Mouse (Mus musculus) forebrain, embryonic 13.5 days (tissue): Measurements from ENCODE around the gene Smoc1. TPM values are rescaled to one million over a fixed set of nuclear protein-coding genes. Genes with fewer than 3 reads are reported as not detected.

Source experiments
- ATAC-seq: fragments of 200-750 bp; cut with Nextera tagmentation; 2 replicates; pipeline ENCODE4 v1.8.0; 2017
- H3K27ac ChIP-seq: fragments of 300-500 bp; sonication (generic); 2 replicates; pipeline ENCODE4 v1.5.1; 2015; ENCODE audit warnings: inconsistent platforms, mild to moderate bottlenecking, moderate library complexity
- H3K27me3 ChIP-seq: fragments of 300-500 bp; sonication (generic); 2 replicates; pipeline ENCODE4 v1.6.1; 2015; ENCODE audit warnings: mild to moderate bottlenecking, inconsistent platforms
- H3K36me3 ChIP-seq: fragments of 300-500 bp; sonication (generic); 2 replicates; pipeline ENCODE4 v1.6.1; 2015; ENCODE audit warnings: mild to moderate bottlenecking, inconsistent platforms; ENCODE audit not compliant: poor library complexity, severe bottlenecking
- H3K4me1 ChIP-seq: fragments of 300-500 bp; sonication (generic); 2 replicates; pipeline ENCODE4 v1.6.1; 2015; ENCODE audit warnings: inconsistent platforms
- H3K4me2 ChIP-seq: fragments of 300-500 bp; sonication (generic); 2 replicates; pipeline ENCODE4 v1.6.1; 2015; ENCODE audit warnings: inconsistent platforms, mild to moderate bottlenecking, moderate library complexity
- H3K4me3 ChIP-seq: fragments of 300-500 bp; sonication (generic); 2 replicates; pipeline ENCODE4 v1.5.1; 2015; ENCODE audit warnings: mild to moderate bottlenecking, inconsistent platforms
- H3K9ac ChIP-seq: fragments of 300-500 bp; sonication (generic); 2 replicates; pipeline ENCODE4 v1.6.1; 2015; ENCODE audit warnings: mild to moderate bottlenecking, inconsistent platforms
- H3K9me3 ChIP-seq: fragments of 300-500 bp; sonication (generic); replicated peaks from 2 replicates; pipeline ENCODE4 v1.6.1; 2016; ENCODE audit warnings: inconsistent platforms
- WGBS: fragments of 180-500 bp; shearing (Covaris S2); methylation state at CpG from one replicate; pipeline ENCODE4 v1.1.7; 2015; 5-methylcytosine and 5-hydroxymethylcytosine counted together
- polyA plus RNA-seq: library from polyadenylated mRNA; unstranded; fragments of >200 nt; fragmentation: Nextera tagmentation; extraction: Ambion mirVana; gene quantifications from 2 replicates; pipeline ENCODE4 v1.2.1, GENCODE M21; 2015

The Smoc1 gene
- polyA plus RNA-seq, 1 experiment from 2014 or later, result 6.4 TPM

DNA sequence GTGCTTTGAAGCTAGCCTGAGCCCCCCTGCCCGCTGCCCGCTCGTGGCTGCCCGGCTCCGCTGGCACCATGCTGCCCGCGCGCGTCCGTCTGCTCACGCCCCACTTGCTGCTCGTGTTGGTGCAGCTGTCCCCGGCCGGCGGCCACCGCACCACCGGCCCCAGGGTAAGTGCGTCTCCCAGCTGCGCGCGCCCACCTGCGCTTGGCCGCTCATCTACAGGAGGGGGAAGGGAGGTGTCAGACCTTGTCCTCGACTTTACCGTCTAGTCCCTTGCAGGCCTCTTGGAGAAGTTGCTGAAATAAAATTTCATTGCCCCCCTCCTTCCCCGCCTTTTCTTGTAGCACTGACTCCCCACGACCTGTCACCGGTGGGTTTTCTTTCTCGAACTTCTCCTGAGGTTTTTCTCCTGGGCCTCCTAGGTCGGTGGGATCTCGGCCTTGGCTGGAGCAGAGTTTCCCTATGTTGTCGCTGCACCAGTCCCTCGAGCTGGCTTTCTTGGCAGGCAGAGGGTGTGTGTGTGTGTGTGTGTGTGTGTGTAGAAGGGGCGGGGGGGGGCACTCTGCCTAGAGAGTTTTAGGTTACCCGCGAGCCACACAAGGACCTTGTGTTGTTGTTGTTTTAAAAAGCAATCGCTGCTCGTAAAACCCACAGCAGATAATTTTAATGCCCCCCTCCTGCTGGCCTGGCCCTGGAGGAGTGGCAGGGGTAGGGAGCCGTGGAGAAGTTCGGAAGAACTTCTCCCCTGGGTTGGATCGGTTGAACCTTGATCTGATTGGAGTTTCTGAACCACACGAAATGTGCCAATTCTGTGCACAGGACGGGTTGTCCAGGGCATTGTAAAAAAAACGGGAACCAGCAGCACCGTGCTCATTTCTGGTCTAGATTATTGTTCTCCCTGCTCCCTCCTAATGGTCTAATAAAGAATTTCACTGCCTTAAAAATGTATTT, 661 bp downstream of the Smoc1 start:
- Histone ChIP-seq H3K27ac (no peak overlapping the region), H3K4me3 (peak overlapping the region; percentile 66), H3K27me3 (peaks cover 29% of the 10 kb centered on the region), H3K9ac (peak overlapping the region; percentile 73), H3K4me2 (peak overlapping the region; percentile 99), H3K4me1 (peaks cover 18% of the 10 kb centered on the region), H3K36me3 (no peaks in the 10 kb centered on the region), H3K9me3 (no peaks in the 10 kb centered on the region)
- 3% methylated on average over 32 of the region's 45 CpGs for WGBS
- ATAC-seq, result peak; percentile 80

DNA sequence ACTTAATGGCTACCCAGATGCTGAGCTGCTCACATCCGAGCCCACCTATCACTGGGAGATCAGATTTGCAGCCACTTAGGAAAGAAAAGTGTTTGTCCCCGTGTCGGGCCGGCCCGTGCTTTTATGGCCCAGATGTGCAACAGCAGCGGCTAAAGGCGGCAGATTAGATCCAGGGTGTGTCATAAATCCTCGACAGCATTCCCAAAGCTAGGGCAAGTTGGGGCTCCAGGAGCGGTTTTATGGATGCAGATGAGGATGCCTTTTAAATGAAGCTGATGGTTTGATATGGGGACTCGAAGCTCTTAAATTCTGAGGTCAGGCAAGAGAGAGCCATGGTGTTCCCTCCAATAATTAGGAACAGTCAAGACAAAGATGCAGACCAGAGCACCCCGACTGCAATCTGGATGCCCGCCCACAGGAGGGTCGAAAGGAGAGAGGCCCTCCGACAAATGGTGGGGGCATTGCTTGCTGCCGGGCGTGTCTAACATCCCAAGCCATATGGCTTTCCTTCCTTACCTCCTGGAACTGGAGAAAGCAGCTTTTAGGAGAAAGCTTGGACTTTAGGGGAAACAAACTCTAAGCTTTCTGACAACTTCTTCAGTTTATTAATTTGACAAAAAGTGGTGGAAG, 1.8 kb downstream of the Smoc1 start:
- 59% methylated on average over 16 of the region's 16 CpGs for WGBS
- Histone ChIP-seq H3K36me3 (no peaks in the 10 kb centered on the region), H3K9ac (no peak overlapping the region), H3K4me2 (peak overlapping the region; percentile 99), H3K27me3 (peaks cover 29% of the 10 kb centered on the region), H3K27ac (no peak overlapping the region), H3K4me1 (peaks cover 18% of the 10 kb centered on the region), H3K9me3 (no peaks in the 10 kb centered on the region), H3K4me3 (peak overlapping the region; percentile 66)
- ATAC-seq, result no peak

DNA sequence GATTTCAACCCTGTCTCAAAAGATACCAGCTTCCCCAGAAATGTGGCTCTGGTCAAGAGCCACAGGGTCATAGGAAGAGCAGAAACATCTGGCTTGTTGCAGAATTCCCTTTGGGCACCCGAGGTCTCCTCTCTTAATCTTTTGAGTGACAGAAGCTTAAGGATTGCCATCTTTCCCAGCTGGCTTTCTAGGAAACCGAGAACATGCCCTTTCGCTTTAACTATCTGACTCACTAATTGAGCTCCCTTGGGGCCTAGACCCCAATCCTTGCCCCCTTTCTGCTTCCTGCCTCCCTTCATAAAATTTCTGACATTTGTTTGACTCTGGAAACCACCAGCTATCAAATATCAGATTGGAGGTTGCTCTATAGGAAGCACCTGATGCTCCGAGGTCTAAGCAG, 3.1 kb downstream of the Smoc1 start:
- no peaks in the 10 kb centered on the region for H3K9me3 ChIP-seq
- no peak overlapping the region for H3K4me3 ChIP-seq
- H3K36me3 ChIP-seq, result no peaks in the 10 kb centered on the region
- WGBS, result 66% methylated on average over 4 of the region's 4 CpGs
- ATAC-seq, result no peak
- no peak overlapping the region for H3K4me2 ChIP-seq
- H3K4me1 ChIP-seq, result peaks cover 18% of the 10 kb centered on the region
- peaks cover 29% of the 10 kb centered on the region for H3K27me3 ChIP-seq
- no peak overlapping the region for H3K9ac ChIP-seq
- no peak overlapping the region for H3K27ac ChIP-seq

DNA sequence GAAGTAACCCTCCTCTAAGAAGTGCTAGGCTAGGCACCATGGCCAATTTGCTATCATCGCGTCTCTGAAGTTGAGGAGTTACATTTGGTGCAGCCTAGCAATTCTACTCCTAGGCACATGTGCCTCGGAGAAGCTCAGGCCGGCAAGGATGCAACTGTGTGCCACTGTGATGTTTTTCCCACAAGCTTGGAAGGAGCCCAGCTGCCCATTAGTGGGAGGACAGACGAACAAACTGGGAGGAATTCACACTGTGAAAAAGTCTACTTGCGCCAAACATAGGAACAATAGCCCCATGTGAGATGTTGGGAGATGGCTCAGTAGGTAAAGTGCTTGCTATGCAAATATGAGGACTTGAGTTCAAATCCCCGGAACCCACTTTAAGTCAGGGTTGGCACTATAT, 5.0 kb downstream of the Smoc1 start:
- Histone ChIP-seq H3K4me2 (no peak overlapping the region), H3K4me1 (peaks cover 12% of the 10 kb centered on the region), H3K27ac (no peak overlapping the region), H3K36me3 (no peaks in the 10 kb centered on the region), H3K9ac (no peak overlapping the region), H3K27me3 (peaks cover 21% of the 10 kb centered on the region), H3K9me3 (no peaks in the 10 kb centered on the region), H3K4me3 (no peak overlapping the region)
- ATAC-seq, result no peak
- 84% methylated on average over 7 of the region's 7 CpGs for WGBS

DNA sequence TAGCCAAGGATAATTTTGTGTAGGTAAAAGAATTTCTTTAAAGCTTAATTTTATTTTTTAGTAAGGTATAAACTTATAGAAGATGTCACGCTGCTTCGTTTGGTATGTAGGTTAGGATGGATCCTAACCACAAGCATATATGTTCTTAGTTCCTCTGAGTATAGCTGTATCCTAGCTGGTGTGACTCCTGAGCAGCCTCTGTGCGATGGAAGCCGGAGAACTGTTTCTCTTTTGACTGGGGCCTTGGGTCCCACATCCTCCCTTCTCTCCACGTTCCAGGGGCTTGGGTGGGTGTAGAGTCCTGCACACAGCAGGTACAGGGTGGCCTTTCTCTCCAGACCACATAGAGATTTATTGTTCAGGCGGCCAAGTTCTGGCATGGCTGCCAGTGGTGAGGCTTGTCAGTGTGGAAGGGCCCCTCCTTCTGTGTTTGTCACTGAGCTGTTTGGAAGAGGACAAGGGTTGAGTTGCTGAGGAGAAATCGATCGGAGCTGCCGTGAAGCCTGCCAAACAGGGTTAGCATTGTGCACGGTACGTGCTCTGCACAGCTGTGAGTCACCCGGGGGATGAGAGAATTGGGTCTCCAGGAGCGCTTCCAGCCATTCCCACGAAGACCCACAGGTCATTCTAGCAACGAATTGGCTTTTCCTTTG, 6.9 kb downstream of the Smoc1 start:
- no peak overlapping the region for H3K4me3 ChIP-seq
- H3K4me2 ChIP-seq, result no peak overlapping the region
- 68% methylated on average over 15 of the region's 15 CpGs for WGBS
- no peaks in the 10 kb centered on the region for H3K4me1 ChIP-seq
- no peaks in the 10 kb centered on the region for H3K36me3 ChIP-seq
- H3K27ac ChIP-seq, result no peak overlapping the region
- no peak overlapping the region for H3K9ac ChIP-seq
- ATAC-seq, result no peak
- 0 out of 2 replicates have a peak, but pooled peaks cover 3% of the 10 kb centered on the region for H3K27me3 ChIP-seq
- H3K9me3 ChIP-seq, result no peaks in the 10 kb centered on the region

DNA sequence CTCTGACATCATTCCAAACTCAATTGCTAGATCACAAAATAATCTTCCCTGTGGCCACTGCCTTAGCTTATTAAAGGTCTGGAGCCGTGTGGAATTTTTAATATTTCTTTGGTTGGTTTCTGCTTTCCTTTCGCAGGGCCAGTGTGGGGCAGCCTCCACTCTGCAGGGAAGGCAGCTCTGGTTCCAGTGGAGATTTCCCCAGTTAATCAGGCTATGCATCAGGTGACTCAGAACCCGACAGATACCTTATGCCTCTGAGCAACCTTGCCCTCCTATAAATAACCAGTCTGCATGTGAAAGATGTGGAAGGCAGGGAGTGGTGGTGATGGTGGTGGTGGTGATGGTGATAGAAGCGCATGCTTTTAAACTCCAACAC, 7.4 kb downstream of the Smoc1 start:
- H3K9ac ChIP-seq, result no peak overlapping the region
- H3K4me1 ChIP-seq, result no peaks in the 10 kb centered on the region
- no peak overlapping the region for H3K27ac ChIP-seq
- no peaks in the 10 kb centered on the region for H3K36me3 ChIP-seq
- no peak overlapping the region for H3K4me2 ChIP-seq
- 0 out of 2 replicates have a peak, but pooled peaks cover 3% of the 10 kb centered on the region for H3K27me3 ChIP-seq
- no peak for ATAC-seq
- no peaks in the 10 kb centered on the region for H3K9me3 ChIP-seq
- 83% methylated on average over 4 of the region's 4 CpGs for WGBS
- H3K4me3 ChIP-seq, result no peak overlapping the region

DNA sequence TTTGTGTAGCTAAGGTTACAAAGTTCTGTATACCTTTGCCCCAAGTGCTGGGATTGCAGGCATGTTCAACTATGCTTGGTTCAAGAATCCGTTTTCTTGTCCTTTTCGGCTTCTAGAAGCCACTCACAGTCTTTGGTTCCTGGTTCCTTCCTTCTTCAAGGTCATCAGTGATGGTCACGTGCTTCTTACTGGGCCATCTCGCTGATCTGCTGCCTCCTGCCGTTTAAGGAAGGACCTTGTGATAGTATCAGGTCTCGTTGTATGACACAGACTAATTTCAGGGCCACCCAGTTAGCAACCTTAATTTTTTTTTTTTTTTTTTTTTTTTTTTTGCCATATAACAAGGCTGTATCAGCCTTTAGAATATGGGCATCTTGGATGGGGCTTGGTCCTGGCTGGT, 9.2 kb downstream of the Smoc1 start:
- Histone ChIP-seq H3K27ac (no peak overlapping the region), H3K4me3 (no peak overlapping the region), H3K4me2 (no peak overlapping the region), H3K36me3 (no peaks in the 10 kb centered on the region), H3K9me3 (no peaks in the 10 kb centered on the region), H3K27me3 (no peaks in the 10 kb centered on the region), H3K4me1 (no peaks in the 10 kb centered on the region), H3K9ac (no peak overlapping the region)
- WGBS, result 94% methylated on average over 6 of the region's 6 CpGs
- no peak for ATAC-seq

DNA sequence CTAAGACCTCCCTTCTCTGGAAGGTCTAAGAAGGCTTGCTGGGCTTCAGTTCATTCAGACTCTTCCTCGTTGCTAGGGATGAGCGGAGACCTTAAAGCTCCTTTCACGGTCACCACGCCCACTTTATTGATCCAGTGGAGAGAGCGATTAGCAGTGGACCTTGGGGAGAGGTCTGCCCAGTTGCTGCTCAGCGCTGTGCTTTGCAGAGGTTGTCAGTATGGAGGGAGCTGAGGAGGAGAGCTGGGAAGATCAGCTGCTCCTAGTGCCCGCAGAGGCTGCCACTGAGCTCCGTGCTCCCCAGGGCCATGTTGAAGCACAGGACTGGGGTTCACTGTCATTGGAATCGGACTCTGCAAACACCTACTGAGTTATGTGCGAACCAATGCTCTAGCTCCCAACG, 17.0 kb downstream of the Smoc1 start:
- no peak overlapping the region for H3K9ac ChIP-seq
- no peak overlapping the region for H3K4me3 ChIP-seq
- H3K9me3 ChIP-seq, result no peaks in the 10 kb centered on the region
- no peaks in the 10 kb centered on the region for H3K36me3 ChIP-seq
- no peak for ATAC-seq
- no peak overlapping the region; the same call in 1 of the 2 replicates for H3K27ac ChIP-seq
- peak overlapping the region; percentile 12; the same call in 1 of the 2 replicates for H3K4me2 ChIP-seq
- WGBS, result 40% methylated on average over 11 of the region's 11 CpGs
- H3K27me3 ChIP-seq, result no peaks in the 10 kb centered on the region
- peaks cover 7% of the 10 kb centered on the region; the same call in 1 of the 2 replicates for H3K4me1 ChIP-seq

DNA sequence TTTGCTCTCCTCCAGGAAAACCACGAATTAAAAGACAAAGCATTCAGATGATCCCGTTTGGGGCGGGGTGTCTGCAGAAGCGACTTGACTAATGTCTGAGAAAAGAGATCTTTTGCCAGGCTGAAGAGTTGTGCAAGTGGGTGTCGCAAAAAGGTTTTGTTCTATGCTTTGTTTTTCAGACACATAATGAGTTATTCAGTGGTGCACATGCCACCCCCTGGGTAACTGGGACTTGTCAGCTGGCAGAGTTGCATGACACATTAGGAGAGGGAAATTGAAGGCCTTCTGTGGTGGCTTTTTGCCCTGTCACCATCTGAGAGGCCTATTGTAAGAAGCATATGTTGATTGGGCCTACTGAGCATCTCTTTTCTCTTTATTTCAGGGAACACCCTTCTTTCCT, 20.3 kb downstream of the Smoc1 start:
- 72% methylated on average over 5 of the region's 5 CpGs for WGBS
- Histone ChIP-seq H3K4me1 (peaks cover 7% of the 10 kb centered on the region; the same call in 1 of the 2 replicates), H3K27ac (no peak overlapping the region), H3K9ac (no peak overlapping the region), H3K9me3 (no peaks in the 10 kb centered on the region), H3K27me3 (no peaks in the 10 kb centered on the region), H3K4me3 (no peak overlapping the region), H3K36me3 (no peaks in the 10 kb centered on the region), H3K4me2 (no peak overlapping the region)
- no peak for ATAC-seq

DNA sequence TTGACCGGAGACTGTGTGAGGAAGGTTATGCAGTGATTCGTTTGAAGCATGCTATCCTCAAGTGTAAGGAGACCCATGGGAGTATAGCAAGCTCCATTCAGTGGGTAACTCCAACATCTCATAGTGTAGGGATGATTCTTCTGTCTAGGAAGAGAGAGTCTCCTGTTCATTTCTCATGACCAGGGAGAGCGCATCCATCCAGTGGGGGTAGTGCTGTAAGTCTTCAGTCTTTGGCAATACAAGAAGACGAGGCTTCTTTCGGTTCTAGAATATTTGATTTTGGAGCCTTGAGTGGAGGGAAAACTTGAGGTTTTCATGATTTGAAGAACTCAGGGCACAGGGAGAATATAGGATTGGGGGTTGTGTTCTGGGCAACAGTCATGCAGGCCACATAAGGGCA, 23.1 kb downstream of the Smoc1 start:
- no peak overlapping the region for H3K4me2 ChIP-seq
- 95% methylated on average over 5 of the region's 5 CpGs for WGBS
- no peak overlapping the region for H3K9ac ChIP-seq
- no peaks in the 10 kb centered on the region for H3K4me1 ChIP-seq
- H3K27me3 ChIP-seq, result no peaks in the 10 kb centered on the region
- no peaks in the 10 kb centered on the region for H3K9me3 ChIP-seq
- H3K27ac ChIP-seq, result no peak overlapping the region
- H3K36me3 ChIP-seq, result no peaks in the 10 kb centered on the region
- ATAC-seq, result no peak
- H3K4me3 ChIP-seq, result no peak overlapping the region

DNA sequence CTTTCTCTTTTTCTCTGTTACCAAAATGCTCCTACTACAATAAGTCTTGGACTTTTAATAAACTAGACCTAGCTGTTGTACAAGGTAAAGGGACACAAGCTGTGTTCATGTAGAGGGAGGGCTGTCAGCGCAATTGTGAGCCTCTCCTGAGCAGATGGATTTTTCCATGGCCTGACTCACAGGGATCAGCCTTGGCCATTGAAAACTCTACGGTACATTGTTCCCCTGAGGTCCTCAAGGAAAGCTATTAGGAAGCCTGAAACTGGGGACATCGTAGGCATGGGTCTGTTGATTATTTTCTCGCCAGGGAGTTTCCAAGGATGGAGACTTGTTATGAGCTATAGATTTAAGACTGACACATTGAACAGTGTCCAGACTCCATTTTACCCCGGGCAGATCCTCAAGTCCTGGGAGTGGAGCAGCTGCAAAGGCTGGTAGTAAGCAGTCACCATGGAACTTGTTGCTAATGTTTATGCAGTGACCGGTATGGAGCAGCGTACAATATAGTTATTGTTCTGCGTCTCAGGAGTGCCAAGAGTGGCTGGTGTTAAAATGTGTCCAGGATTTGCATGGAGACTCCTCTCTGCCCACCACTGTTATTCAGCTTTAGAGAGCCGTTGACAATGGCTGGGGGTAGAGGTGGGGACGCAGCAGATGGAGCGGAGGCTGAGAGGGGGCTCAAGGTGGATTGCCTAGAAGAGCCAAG, 28.5 kb downstream of the Smoc1 start:
- 41% methylated on average over 11 of the region's 11 CpGs for WGBS
- H3K27me3 ChIP-seq, result no peaks in the 10 kb centered on the region
- no peak overlapping the region for H3K4me3 ChIP-seq
- peak; percentile 94 for ATAC-seq
- no peak overlapping the region for H3K9ac ChIP-seq
- peaks cover 12% of the 10 kb centered on the region for H3K4me1 ChIP-seq
- no peak overlapping the region for H3K4me2 ChIP-seq
- H3K27ac ChIP-seq, result peak overlapping the region; percentile 54
- H3K36me3 ChIP-seq, result no peaks in the 10 kb centered on the region
- H3K9me3 ChIP-seq, result no peaks in the 10 kb centered on the region
